Mouse (Mus musculus): Measurements from ENCODE around the gene Serpina1f. TPM values are rescaled to one million over a fixed set of nuclear protein-coding genes. Genes with fewer than 3 reads are reported as not detected.
"Not testable (repeated sequence)": the region's sequence is repeated elsewhere in the genome, so short reads cannot be mapped to it uniquely, and the experiment has no call there.

Gene Serpina1f
- not detected for total RNA-seq (2022)

DNA sequence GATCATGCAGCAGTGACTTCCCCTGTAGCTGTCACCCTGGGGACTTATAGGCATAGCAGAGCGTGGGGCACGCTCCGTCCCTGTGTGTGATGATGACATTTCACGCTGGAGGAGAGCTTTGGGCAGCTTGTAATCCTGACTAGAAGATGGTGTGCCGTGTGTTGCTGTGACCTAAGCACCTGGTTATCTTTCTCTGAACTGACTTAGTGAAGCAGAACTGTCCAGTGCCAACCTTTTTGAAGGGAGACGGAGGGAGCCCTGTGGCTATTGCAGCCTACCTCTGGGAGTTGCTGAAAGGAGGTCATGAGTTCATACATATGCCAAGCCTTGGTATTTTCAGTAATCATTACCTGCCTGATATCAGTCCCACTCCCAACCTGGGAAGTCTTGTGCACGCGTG is at the start of gene Serpina1f:
Gene Serpina1f (minus strand): TSS at position 101 of the 400 bp plus-strand sequence.
- DNase-seq (ENCODE audit: low spot score in 2 of 2), result no peak

DNA sequence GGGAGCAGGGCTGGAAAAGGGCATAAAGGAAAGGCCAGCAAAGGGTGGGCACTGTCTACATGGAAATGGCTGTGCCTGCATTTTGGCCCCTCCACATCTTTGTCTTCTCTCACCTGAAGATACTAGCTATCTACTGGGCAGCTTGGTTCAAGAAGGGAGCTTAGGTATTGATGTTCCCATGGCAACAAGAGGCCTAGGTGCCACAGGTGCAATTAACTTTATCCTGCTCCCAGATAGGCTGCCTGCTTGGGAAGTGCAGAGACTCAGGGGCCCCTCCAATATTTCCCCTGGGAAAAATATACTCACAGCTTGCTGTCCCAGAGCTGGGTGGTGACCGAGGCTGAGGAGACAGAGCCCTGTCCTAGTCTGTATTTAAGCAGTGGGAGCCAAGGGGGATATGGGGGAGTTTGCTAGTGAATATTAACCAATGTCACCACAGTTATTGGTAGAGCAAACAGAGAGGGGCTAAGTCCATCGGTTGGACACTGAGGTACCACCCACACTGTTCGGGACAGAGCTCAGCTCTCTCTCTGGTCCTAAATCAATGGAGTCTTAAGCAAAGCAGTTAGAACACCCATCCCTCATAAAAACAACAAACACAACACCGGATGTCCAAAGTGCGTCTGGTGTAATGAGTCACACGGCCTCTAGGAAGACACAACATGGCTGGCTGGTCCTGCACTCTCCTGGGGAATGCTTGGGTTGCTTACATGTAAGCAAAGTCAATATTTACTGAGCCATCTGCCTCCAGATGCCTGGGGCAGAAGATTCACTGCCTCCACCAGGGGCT is 42.7 kb upstream of the Serpina1f start:
- not testable (repeated sequence) for DNase-seq (ENCODE audit: low spot score in 2 of 2)

DNA sequence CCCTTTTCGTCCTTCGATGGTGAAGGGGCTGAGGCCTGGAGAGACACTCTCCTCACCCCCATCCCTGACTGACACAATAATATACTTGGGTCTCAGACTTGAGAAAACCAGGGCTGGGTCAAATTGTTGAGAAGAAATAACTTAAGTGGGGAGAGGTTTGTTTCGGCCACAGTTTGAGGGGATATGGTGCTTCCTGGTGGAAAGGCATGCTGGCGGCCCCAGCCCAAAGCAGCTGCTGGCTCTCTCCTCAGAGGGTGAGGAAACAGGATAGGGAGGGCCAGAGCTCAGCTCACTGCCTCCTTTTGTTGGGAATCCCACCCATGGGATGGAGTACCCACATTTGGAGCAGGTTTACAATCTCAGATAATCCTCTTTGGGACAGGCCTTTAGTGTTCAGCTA is 40.2 kb upstream of the Serpina1f start:
- not testable (repeated sequence) for DNase-seq (ENCODE audit: low spot score in 2 of 2)

DNA sequence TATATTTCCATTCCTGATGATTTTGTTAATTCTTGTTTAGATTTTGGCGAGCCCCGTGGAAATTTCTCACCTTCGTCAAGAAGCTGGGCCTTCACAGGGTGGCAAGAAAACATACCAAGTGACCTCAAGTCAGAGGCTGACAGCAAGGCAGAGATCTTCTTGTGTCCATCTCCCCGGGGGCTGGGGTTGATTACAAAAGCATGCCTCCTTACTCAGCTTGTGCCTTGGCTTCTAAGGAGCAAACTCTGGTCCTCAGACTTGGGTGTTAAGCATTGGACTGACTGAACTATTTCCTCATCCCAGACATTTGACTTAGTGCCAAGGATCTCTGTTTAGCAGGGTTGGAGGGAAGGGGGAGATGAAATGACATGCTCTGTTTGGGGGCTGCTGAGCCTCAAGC is 39.8 kb upstream of the Serpina1f start:
- not testable (repeated sequence) for DNase-seq (ENCODE audit: low spot score in 2 of 2)

DNA sequence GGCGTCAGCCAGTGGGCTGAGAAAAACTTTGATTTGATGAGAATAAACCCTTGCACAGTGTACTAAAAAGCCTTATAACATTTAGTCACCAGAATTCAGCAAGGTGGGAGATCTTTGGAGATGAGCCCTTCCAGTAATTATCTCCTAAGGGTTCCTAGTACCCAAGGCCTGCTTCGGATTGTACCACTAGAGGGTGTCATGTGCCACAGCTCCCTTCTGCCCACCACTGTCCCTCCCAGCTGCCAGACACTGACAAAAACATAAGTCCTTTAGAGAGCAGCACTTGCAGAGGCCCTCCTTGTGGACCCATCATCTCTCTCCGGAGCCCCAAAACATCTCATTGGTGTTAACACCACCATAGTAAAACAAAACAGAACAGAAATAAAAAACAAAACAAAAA is 16.2 kb upstream of the Serpina1f start:
- DNase-seq (ENCODE audit: low spot score in 2 of 2), result no peak

DNA sequence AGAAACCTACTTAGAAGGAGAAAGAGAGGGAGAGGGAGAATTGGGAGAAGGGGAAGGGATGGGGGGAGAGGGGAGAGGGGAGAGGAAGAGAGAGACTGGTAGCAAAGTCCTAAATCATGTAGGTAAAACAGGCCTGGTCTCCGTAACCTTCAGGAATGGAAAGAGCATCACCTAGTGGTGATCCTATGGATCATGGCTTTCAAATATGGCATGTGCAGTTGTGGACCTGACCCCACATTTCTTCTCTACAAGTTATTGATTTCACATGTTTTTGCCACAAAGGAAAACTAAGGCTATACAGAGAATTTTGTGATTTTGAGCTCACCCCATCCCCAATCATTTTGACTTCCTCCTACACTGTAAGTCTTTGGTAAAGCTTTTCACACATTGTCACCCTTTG is 15.1 kb upstream of the Serpina1f start:
- no peak for DNase-seq (ENCODE audit: low spot score in 2 of 2)

DNA sequence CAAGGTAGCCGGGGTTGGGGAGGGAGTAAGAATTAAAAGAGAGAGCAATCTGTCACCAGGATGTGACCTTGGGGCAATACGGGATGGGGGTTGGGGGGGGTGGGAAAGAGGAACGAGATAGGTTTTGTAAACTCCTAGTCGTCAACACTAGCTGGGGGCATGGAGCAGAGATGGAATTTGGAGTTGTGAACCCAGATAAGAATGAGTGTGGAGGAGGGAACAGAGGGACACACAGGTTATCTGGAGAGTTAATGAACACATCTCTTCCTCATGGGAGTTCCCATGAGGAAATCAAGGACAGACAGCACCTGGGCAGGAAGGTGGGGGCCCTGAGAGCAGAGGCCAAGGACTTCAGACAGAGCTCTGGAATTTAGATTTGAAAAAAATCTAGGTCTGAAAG is 10.8 kb upstream of the Serpina1f start:
- no peak for DNase-seq (ENCODE audit: low spot score in 2 of 2)

DNA sequence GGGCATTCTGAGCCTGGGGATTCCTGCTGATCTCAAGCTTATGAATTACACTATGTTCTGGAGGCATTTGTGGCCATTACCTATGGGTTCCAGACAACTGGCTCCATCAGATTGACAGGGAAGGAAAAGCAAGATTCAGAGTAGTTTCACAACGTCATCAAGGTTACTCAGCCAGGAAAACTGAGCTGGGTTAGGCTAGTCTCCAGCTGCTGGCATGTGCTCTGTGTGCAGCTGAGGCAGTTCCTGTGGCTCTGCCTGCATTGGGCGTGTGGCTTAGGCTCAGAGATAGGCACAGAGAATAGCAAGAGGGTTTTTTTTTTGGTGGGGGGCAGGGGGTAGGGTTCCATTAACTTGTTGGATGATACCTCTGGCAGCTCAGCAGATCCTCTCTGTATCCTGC is 10.2 kb upstream of the Serpina1f start:
- no peak for DNase-seq (ENCODE audit: low spot score in 2 of 2)

DNA sequence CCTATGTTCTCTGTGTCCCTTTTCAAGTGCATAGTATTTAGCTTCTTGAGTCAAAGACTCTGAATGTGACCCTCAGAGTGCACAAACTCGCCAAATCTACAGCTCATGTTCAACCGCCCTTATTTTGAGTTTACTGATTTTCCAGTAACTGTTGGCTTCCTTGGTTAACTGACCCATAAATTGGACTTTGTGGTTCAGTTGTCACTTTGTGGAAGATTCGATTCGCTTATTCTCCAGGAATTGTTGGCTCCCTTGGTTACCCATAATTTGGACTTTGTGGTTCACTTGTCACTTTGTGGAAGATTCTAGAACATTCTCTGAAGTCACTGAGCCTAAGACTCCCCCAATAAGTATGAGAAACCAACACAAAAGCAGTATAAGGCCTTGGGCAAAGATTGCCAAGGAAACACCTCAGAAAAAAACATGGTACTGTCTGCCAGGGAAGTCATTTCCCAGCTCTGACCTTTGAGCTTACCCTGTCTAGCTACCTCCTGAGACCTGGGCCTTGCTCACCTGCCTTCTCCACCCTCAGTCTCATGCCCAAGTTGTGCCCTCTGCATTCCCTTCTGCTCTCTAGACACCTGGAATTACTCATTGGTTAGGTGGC is 4.9 kb upstream of the Serpina1f start:
- no peak for DNase-seq (ENCODE audit: low spot score in 2 of 2)

DNA sequence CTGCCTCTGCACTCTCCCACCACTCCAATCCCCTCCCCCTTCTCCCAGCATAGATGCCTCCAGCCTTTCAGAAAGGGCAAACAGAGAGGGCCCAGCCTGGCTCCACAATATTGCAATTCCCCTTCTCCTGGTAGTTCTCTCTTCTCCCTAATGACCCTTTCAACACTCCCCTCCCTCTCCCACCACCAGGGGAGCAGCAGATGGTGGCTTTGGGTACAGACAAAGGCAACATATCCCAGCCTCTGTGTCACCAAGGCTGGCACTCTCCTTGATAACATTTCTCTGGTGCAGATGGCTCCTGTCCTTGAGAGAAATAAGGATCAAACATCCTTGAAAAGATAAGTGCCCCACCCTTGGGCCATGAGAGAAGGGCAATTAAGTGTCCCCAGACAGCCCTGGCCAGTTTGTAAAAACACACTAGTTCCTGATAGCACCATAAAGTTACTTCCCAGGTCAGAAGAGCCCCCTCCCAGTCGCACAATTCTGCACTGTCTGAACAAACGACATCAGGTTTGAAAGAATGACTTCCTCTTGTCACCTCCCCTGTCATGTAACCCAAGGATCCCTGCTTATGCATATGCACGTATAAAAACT is 7.0 kb downstream of the Serpina1f start:
- no peak for DNase-seq (ENCODE audit: low spot score in 2 of 2)

DNA sequence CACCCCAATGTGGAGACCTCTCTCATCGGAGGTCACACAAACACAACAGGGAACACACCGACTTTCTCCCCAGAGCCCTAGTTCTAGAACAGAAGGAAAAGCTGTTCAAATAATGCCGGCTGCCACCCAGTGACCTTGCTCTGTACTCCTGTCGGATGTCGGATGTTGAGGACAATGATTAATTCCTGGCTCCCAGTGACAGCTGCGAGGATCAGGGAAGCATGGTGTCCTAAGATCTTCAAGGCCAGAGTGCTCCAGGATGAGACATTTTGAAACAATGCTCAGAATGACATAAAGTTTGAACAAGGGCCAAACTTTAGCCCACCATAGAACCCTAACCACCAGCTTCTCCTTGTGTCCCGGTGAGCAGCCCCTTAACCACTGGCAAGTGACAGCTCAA is 8.3 kb downstream of the Serpina1f start:
- DNase-seq (ENCODE audit: low spot score in 2 of 2), result no peak

DNA sequence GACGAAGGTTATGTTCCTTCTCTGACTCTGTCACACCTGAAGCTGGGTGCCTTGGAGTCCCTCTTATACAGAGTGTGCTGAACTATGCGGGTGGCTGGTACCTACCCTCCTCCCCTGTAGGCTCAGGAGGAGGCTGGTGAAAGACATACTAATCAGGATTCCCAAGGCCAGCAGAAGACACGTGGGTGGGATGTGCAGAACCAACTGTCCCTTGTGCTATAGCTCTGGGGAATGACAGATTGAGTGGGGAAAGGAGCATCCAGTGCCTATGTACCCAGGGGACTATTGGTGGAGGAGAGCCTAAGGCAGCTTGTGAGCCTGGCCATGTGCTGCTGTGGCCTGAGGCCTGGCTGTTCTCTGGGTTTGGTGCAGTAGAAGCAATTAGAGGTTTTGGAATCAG is 9.3 kb downstream of the Serpina1f start:
- DNase-seq (ENCODE audit: low spot score in 2 of 2), result peak; percentile 51 to 68

DNA sequence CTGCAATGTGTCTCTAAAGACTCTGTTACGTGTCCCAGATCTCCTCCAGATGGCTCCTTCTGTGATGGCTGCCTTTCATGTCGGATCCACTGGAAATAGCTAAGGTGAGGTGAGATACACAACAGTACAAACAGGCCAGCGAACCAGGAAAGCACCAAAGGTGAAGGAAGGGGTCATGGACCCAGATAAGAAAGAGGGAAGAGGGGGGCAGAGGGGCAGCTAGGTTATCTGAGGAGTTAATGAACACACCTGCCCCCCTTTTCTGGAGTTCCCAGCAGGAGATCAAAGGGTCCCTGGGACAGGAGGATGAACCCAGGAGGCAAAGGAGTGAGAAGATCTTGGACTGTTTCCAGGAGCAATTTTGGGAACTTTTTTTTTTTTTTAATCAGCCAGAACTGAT is 9.9 kb downstream of the Serpina1f start:
- no peak for DNase-seq (ENCODE audit: low spot score in 2 of 2)

DNA sequence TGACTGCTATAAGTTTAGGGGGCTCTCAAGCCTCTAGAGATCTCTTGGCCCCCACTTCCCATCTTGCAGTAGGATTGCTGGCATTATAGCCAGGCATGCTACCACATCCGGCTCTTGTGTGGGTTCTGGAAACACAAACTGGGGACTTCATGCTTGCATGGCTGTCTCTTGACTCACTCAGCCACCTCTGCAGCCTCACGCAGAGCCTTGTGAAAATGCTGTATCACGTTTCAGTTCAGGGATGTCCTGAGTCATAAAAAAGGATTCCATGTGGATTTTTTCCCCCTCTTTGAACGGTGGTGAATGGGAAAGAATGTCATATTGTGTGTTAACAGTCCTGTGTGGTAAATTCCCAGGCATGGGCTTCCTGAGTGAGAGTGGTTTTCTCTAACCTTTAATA is 11.6 kb downstream of the Serpina1f start:
- DNase-seq (ENCODE audit: low spot score in 2 of 2), result no peak

DNA sequence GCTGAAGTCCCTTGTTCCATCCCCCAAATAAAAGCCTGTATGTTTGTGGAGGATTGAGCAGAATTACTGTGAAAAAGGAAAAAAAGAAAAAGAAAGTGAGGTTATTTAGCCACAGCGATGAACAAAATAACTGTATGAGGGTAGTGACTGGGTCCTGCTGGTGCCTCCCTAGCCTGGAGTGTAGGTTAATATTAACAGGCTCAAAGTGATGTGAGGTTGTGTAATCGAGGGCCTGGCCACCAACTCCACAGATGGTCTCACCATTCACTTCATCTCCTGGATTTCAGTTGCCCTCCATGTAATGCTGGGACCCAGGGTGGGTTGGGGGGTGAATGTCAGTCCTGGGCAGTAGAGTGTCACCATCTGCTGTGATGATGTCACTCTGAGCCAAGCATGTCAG is 13.6 kb downstream of the Serpina1f start:
- DNase-seq (ENCODE audit: low spot score in 2 of 2), result no peak

DNA sequence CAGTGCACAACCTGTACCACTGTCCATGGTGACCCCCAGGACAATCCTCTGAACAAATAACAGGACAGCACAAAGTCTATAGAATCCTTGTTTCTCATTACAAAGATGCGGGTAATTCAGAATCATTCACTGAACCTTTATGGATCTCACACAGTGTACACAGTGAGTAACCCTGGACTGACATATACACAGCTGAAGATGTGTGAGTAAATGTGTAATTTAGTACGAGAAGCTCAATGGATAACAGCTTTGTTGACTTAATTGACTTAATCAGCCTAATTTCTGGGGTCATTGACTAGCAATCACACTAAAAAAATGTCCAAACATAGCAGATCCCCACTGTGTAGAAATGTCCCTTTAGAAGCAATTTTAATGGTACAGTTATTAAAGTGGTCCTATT is 14.2 kb downstream of the Serpina1f start:
- DNase-seq (ENCODE audit: low spot score in 2 of 2), result no peak

DNA sequence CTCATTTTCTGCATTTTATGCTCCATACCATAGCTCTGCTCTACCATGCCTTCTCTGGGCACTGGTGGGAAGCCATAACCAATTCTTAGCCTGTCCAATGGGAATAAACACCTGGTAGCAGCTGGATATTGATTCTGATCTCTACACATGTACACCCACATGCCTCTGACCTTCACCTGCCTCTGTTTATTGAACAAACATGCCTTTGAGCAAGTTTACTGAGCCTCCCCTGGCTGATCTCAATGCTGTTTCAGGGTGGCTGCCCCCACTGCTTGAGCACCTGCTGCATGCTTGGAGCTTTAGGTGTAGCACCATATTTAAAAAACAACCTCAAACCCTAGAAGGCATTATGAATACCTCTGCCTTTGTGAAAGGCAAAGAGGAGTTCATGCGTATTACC is 15.5 kb downstream of the Serpina1f start:
- not testable (repeated sequence) for DNase-seq (ENCODE audit: low spot score in 2 of 2)

DNA sequence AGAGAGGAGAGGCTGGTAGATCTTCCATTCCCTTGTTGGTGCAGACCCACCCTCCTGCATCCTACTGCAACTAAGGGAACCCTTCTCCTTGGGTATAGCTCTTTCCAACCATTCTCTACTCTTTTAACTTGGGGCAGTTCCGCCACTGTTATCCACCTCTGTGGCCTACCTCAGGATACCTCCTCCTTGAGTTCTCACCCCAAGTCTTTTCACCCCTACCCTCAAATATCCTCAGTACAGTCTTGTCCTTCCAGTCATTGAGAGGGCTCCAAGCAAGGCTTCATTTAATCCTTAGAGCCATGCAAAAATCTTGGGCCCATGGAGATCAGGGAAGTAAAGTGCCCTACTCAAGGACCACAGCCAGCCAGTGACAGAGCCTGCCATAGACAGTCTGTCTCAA is 19.3 kb downstream of the Serpina1f start, which contains the start of gene Serpina16:
Gene Serpina16 (minus strand): TSS at position 101 of the 400 bp plus-strand sequence.
- DNase-seq (ENCODE audit: low spot score in 2 of 2), result no peak

DNA sequence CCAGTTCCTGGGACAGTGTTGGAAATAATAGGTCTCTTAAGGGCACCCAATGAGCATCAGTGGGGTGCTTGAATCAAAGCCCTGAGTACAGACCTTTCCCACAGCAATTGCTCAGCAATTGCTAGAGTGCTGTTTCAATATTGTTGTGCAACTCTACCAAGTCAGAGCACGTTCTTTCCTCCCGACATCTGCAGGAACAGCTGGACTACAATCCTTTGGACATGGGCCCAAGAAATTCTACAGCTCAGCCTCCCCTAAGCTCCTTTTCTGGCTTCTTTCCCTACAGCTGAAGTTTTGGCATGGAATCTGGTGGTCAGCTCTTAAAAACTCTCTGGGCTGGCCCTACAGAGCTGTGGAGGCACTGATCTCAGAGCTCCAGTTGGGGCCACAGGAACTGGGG is 22.1 kb downstream of the Serpina1f start:
- DNase-seq (ENCODE audit: low spot score in 2 of 2), result no peak

DNA sequence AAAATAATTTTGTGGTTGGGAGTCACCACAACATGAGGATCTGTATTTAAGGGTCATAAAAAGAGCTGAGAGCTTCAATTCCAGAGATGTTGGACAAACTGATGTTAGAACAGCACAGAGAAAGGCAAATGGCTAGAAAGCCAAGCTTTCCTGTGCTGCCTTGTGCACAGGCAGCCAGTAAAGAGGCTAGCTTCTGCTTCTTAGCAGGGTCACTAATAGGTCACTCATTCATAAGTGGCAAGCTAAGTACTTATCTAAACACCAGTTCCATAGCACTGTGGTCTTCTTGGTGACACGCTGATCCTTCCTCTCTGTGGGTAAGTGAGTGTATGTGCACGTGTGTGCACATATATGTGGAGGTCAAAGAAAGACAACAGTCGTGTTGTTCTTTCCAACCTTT is 23.8 kb downstream of the Serpina1f start:
- no peak for DNase-seq (ENCODE audit: low spot score in 2 of 2)

DNA sequence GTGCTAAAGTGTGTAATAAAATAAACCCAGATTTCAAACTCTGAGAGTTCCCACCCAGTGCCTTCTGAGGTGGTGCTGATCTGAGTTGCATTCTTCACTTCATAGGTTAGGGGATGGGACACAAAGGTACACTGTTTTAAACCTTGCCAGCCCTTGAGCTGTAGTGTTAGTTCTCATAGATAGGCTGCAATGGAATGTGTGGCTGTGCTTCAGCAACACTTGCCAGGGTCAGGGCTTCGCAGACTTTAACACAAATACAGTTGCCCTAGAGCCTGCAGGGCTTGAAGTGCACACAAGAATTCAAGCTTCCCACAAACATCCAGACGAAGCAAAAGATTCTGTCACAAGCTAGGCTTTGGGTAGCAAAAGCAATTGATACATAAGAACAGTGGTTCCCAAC is 24.4 kb downstream of the Serpina1f start:
- DNase-seq (ENCODE audit: low spot score in 2 of 2), result no peak

DNA sequence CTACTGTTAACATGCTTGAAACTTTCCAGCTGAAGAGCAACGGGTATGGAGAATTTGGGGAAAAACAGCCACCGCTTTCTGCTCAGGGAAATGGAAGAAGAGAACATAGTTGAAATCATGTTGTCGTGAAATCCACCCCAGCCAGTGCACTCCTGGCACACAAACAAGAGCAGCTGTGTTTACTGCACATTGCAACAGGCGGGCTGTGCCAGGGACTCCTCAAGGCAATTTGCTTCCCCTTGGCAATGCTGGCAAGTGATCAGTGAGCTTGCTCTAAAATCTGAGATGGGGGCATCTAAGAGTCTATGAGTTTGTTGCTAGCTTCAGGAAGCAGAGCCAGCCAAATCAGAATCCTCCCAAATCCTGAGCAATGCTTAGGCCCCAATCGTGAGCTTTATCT is 25.0 kb downstream of the Serpina1f start:
- DNase-seq (ENCODE audit: low spot score in 2 of 2), result peak; percentile 33 to 67

DNA sequence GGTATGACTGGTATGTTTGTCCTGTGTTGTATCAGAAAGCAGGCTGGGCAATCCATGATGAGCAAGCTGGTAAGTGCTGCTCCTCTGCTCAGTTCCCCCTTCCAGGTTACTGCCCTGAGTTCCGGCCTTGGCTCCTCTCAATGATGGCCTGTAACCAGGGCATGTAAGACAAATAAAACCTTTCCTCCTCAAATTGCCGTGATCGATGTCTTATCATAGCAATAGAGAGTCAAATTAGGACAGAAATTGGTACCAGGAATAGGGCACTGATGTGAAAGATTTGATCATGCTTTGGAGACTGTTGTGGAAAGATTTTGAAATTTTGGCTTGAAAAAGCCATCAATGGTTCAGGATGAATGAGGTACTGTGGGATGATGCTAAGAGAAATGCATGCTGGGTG is 30.0 kb downstream of the Serpina1f start:
- no peak for DNase-seq (ENCODE audit: low spot score in 2 of 2)
